Mouse (Mus musculus) kidney, postnatal 10 days (tissue): ENCODE measurements around the gene Slc25a38.
"Not testable (repeated sequence)": the region's sequence is repeated elsewhere in the genome, so short reads cannot be mapped to it uniquely, and the experiment has no call there.

Source experiments
- DNase-seq: peaks from one replicate; pipeline ENCODE4 v3.0.0; 2021; ENCODE audit warnings: mixed read lengths

Gene Slc25a38

DNA sequence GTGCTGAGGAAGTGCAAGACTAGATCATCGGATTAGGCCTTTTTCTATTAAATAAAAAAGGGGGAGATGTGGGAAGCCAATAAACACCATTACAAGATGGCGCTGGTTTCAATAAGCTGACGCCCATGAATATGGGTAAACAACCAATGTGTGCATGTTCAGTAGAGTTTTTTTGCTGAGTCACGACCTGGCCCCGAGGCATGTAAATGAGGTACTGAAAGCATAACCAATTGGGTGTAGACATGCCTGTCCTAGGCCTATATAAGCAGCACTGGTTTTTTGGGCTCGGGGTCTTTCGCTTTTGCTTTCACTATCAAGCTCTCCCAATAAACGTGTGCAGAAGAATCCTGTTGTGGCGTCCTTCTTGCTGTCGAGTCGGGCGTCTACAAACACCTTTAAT lies 1.2 kb upstream of the Slc25a38 start:
- not testable (repeated sequence) for DNase-seq

DNA sequence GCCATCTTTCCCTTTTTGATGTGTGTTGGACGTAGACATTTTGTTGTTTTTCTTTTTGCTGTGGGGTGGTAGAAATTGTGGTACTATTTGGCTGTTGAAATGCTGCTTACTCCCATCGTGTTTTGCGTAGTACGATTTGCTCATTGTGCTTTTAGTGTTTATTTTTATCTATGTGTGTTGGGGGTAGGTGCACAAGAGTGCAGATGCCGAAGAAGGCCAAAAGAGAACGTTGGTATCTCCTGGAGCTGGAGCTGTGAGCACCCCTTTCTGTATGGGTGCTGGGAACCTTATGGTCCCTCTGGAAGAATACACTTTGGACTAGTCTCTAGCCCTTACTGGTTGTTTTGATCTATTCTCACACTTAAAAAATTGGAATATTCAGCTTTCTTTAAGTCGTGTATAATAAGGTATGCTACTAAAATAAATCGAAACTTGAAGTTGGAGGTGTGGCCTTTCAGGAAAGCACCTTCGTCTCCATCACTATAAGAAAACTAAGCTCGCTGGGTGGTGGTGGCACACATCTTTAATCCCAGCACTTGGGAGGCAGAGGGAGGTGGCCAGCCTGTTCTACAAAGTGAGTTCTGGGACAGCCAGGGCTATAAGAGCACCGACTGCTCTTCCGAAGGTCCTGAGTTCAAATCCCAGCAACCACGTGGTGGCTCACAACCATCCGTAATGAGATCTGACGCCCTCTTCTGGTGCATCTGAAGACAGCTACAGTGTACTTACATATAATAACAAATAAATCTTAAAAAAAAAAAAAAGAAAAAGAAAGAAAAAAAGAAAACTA lies 1.2 kb downstream of the Slc25a38 start:
- no peak for DNase-seq

DNA sequence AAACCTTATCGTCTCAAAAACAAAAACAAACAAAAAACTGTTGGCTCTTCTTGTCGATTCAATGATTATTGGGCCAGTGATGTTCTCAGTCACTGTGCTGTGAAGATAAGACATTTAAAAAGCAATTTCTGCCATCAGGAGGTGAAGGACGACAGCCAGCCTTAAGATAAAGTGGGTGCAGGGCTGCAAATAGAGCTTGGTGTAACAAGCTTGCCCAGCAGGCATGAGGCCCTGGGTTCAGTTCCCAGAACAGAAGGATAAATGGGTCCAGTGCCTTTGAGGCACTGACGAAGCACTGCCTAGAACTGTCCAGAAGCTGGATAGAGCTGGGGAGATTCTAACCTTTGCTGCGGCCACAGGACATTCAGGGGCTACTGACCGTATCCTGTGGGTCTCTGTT lies 2.3 kb downstream of the Slc25a38 start:
- DNase-seq, result no peak

DNA sequence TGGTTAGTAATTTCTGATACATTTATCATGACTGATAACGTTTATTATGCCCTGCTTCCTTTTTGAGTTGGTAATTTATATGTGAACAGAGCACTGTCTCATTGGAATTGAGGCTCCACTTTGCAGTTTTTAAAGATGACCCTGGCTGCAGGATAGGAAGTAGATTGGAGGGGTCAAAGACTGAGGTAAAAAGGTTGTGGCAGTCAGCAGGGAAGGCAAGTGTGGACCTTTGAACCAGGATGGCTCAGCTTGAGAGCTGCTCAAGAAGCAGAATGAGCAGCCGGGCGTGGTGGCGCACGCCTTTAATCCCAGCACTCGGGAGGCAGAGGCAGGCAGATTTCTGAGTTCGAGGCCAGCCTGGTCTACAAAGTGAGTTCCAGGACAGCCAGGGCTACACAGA lies 3.3 kb downstream of the Slc25a38 start:
- no peak for DNase-seq

DNA sequence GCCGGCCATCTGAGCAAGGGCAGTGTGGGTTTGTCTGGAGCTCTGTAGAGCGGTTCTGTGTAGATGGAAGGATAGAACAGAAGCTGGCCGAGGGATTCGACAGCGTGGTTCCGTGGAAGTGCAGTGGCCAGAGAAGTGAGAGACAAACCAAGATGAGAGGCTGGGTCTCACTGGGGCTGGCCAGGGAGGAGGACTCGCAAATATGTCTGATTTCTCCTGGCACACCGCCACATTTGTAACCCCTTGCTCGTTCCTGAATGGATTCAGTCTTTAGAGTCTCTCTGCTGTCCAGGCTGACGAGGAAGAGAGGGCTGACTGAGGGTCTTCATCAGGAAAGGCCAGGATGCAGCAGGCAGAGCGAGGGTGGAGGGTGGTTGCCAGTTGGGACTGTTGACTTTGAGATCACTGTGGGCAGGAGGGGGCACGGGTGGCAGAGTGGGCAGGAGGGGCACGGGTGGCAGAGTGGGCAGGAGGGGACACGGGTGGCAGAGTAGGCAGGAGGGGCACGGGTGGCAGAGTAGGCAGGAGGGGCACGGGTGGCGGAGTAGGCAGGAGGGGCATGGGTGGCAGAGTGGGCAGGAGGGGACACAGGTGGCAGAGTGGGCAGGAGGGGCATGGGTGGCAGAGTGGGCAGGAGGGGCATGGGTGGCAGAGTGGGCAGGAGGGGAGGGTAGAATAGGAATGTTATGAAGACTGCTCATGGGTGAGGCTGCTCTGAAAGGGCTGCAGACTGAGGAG lies 4.0 kb downstream of the Slc25a38 start:
- no peak for DNase-seq

DNA sequence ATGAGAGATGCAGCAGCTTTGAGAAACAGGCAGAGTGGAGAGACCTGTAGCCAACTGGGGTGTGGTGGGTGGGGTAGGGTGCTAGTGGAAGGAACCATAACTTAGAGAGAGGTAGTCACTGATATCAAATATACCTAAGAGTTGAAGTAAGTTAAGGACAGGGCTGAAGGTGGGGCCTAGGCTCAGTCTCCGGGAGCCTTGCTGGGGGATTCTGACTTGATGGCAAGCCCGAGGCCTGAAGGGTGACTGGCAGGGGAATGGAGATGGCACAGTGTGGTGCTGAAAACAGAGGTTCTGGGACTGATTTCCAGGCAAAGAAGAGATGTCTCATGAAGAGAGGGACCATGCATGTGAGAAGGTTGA lies 4.6 kb downstream of the Slc25a38 start:
- no peak for DNase-seq

DNA sequence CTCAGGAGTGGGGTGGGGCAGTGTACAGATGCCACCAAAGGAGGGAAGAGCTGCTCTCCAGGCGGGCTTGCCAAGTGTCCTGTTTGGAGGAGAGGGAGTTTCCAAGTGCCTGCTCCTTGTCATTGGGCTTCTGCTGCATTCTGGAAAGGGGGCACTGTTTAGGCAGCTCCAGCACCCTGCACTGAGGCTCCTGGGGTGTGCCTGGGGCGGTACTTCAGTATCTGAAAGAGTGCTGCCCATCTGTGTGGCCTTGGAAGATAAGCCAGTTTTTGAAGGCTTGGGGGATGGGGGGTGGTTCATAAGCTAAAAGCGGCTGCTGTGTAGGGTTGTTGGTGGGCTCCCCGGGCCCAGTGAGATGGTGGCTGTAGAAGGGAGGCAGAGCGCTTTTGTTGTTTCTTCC lies 5.4 kb downstream of the Slc25a38 start:
- no peak for DNase-seq

DNA sequence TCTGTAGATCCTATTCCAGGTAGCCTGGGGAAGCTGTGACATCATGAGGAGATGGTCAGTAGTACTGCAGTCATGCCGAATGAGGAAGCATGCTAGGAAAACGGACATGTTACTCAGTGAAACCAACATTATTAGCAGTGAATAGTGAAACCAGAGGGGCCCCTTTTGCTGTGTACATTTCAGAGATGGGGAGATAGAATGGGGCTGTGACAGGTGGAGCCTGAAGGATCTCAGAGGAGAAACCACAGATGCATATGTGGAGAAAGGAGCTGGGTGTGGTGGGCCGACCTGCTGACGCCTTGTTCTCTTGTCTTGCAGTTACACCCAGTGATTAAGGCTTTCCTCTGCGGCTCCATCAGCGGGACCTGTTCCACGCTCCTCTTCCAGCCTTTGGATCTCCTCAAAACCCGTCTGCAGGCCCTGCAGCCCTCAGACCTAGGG lies 6.0 kb downstream of the Slc25a38 start:
- DNase-seq, result no peak

DNA sequence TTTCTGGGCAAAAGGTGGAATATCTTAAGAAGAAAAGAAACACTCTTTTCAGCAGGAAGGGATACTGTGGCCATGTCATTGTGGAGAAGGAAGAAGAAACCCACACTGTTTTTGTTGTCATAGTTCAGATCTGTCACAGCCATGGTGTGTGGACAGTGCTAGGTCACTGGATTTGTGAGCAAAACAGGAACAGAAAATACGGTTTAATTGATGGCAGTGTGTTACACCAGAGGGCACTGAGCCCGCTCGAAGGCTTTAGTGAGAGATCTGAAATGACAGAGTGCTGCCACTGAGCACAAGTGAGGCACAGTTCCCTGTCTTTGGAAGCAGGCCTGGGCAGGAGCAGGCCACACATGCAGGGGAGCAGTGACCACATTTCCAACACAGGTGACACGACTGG lies 8.0 kb downstream of the Slc25a38 start:
- no peak for DNase-seq

DNA sequence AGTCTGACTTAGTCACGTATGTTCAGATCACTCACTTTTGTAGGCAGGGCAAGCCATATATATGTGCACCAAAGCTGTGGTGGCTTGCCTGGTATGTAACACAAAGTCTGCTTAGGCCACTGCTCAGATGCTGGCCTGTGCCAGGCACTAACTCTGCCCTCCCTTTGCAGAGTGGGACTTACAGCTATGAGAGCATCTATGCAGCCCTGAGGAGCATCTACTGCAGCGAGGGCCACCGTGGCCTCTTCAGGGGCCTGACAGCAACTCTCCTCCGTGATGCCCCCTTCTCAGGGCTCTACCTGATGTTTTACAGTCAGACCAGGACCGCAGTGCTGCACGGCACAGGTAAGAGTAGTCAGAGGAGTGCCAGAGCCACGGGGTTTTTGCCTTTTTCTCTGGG lies 10.3 kb downstream of the Slc25a38 start:
- no peak for DNase-seq

DNA sequence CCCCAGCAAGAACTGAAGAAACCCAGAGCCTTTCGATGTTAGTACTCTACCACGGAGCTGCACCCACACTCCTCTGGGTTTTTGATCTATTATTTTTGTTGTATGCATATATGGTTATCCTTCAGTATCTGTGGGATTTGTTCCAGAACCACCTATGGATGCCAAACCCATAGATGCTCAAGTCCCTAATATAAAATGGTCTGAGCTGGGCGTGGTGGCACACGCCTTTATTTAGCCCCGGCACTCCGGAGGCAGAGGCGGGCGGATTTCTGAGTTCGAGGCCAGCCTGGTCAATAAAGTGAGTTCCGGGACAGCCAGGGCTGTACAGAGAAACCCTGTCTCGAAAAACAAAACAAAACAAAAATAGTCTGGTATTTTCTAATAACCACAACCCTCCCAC lies 16.7 kb downstream of the Slc25a38 start:
- DNase-seq, result no peak

DNA sequence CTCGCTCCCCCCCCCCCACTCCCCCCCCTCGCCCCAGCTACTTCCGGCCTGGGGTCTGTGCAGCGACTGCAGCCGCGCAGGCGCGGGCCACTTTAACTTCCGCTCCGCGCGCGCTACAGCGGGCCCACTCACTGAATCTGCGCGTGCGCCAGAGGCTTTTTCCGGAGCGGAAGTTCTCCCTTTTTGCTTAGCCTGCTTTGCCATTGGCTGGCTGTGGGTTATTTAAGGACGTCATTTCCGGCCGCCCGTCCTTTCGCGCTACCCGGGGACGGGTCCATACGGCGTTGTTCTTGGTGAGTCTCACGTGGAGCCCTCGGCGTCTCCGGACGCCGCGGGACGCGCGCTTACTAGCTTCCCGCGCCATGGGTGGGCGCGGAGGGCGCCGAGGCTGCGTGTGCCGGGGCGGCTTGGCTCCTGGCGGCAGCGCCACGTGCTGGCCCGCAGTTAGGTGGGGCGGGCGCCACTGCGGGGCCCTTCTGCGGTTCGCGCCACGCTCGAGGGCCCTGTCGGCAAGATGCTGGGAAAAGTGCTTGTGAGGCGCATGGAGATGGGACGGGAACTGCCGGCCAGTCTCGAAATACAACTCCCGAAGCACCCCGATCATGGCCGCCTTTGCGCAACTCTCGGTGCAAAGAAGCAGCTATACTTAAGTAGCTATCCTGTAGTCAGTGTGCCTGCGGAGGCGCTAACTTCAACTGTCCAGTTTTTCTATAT lies 17.5 kb downstream of the Slc25a38 start, which contains the start of gene Rpsa:
Gene Rpsa (plus strand): TSS at position 152 of the 714 bp plus-strand sequence.
- peak; percentile 98 for DNase-seq

DNA sequence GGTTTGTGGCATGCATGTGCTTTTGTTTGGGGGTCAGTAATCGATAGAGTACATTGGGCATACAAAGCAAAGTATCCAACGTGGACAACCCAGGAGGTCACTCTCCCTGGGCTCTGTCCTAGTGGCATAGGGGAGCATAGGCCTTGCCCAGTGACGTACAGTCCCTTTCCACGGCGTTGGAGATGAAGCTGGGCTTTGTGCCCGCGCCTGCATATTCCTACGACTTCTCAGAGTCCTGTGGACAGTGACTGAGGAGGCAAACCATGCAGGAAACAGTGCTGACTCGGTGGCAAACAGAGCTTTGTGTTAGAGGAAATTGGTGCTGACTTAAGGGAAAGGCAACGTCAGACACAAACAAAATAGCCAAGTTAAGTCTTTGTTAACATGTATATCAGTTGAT lies 19.1 kb downstream of the Slc25a38 start:
- DNase-seq, result no peak

DNA sequence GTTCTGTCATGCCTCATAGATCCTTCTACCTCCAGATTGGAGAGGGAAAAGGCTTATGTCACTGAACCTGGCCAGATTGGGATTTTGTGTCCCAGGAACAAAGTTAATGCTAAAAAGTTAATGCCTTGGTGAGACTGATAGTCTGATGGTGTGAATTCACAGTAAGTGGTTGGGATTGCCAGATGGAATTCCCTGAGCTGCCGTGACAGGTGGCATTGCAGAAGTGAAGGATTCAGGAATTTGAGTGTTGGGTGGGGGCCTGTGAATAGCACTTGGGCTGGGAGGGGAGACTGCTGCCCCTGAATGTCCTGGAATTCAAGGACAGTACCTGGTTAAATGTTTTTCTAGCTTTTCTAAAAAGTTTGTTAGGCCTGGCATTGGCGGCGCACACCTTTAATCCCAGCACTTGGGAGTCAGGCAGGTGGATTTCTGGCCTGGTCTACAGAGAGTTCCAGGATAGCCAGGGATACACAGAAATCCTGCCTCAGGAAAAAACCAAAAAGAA lies 21.7 kb downstream of the Slc25a38 start:
- DNase-seq, result no peak

DNA sequence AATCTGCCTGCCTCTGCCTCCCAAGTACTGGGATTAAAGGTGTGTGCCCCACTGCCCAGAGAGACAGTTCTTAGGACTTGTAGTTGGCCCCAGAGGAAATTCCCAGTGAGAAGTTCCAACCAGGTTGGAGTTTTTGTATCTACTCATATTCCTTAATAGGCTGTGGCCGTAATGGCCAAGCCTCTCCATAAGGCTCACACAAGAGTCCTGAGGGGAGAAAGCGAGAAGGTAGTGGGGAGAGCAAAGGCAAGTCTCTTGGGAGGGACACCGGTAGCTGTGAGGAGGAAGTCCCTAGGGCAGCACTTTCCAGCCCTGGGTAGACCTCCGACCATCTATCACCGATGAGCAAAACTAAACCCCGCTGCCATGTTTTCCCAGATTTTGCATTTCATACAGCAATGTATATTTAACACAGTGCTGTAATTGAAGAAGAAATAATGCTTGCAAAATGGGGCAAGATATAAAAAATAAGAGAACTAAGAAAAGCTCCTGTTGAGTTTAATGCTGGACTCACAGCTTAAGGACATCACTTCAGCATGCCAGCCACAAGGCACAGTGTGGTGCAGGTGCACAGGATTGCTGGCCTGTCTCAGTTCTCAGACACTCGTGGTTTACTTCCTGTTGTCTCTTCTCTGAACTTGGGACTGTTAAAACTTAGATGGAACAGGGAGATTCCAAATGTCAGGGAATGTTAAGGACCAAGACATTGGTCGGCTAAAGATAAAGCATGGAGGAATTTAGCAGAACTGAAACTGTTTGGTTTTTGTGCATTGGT lies 23.0 kb downstream of the Slc25a38 start:
- no peak for DNase-seq

DNA sequence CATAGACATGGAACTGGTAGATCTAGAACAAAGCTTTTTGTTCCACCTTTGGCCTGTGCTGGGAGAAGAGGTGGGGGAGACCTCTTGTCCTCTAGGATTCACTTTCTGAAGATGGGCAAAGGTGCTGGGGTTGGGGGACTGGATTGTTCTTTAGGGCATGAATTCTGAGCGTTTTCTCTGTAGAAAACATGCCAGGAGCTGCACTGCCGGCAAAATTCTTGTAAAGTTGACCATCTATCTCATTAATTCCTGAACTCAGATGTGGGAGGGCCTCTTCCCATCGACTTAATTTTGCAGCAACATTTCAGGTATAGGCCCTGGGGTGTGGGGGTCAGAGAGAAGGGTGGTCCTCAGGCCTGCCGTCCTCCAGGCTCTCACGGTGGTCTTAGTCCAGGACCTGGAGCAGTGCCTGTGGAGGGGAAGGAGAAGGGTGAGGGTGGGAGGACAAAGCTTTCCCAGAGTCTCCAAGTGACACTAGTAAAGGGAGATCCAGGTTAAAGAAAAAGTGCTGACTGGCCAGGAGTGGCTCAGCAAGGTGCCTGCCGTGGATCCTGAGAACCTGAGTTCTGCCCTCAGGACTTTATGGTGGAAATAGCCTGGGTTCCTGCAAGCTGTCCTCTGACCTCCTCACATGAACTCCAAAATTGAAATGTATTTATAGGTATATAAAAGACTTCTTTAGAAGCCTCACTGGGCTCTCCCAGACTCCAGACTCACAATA lies 23.7 kb downstream of the Slc25a38 start:
- no peak for DNase-seq

DNA sequence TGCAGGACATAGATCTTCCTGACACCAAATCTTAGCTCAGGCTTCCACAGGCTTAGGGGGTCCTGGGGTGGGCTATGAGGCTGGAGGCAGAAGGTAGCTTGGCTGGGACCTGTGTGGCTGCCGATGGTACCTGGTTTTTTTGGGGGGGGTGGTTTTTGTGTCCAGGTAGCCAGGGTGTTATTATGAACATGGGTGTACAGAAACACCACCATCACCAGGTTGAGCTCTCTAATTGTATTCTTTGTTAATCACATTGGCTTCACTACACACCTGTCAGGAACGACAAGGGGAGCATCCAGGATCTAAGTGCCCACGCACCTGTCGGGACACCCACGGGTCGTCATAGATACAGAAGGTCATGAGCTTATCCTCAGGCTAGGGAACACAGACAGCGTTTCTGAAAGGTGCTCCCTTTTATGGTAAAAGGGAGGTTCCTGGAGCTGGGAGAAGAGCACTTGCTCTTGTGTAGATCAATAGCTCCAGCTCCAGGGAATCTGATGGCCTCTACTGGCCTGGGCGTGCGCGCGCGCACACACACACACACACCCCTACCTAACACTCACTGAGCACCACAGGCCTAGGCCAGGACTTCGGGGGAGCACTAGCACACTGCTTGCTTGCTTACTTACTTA lies 24.5 kb downstream of the Slc25a38 start:
- DNase-seq, result no peak

DNA sequence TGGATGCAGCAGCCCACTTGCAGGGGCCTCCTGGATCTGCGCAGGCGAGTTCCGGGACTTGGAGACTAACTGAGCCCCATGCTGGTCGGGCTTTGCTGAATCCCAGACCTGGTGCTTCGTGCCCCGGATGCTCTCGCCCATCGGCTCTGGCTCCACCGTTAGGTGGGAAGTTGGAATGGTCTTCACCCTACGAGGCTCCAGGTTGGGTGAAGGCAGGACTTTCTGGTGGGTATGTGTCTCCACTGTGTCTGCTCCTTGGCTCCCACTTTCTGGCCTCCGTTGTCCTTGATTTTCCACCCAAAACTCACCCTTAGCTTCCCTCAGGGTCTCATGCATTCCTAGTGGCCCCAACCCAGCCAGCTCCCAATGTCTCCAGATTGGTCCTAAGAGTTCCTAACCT lies 25.3 kb downstream of the Slc25a38 start:
- DNase-seq, result no peak

DNA sequence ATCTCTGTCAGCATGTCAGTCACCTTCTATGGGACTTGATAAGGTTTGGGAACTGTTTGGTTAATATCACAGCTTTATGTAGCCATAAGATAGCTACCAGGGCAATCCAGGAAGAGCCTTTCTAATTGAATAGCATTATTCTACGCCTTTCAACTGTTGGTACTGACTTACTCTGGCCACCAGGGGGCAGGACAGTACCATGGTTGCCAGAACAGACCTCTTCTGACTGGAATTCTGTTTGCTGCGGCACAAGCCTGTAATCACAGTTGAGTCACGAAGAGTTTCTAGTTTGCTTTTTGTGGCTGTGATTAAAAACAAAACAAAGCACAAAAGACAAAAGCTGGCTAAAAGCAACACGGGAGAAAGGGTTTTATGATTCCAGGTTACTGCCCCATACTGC lies 30.5 kb downstream of the Slc25a38 start:
- DNase-seq, result peak; percentile 89

DNA sequence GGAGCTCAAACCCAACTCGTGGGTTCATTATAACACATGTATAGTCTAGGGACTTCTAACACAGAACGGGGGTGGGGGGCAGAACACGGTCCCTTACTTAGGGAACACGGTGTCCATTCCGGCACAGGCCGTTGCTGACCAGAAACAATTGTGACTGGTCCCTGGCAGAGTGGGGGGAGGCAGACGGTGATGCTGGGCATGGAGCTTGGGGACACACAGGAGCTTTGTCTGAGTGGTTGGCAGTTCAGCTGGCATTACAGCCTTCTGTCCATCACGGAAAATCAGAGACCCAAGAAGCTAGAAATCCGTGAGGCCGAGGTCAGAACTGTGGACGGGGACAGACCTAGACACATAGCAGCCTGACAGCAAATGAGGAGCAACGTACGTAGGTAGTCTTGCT lies 34.3 kb downstream of the Slc25a38 start:
- no peak for DNase-seq

DNA sequence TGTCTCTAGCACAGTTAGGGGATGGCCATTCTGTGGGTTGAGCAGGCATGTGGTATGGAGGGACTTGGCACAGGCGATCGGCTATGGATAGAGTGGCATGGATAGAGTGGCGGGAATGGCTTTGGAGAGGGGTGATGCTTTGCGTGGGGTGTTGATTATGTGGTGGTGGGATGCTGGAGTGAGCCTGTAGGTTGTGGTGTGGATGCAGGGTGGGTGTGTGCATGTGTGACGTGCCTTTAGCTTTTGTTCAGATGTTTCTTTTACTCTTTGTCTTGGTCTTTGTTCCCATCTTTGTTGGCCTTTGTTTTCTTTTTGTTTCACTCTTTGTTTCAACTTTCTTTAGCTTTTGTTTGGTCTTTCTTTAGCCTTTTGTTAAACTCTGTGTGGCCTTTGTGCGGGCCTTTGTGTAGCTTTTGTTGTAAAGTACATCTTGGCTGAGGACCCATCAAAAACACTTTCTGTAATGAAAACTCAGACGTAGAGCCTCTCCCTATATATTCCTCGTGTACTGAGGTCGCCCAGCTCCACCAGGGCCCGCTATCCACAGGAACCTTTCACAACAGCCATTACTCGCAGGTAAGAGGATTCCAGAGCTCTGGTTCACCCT lies 39.2 kb downstream of the Slc25a38 start, which contains the start of gene Mobp:
Gene Mobp (plus strand): TSS at position 486 of the 607 bp plus-strand sequence.
- no peak for DNase-seq
